Mouse (Mus musculus): ENCODE data around the gene Akap12.
A peak's percentile ranks its signal among the peaks of the same experiment; 100 is the strongest.

The Akap12 gene

GRCm38 (mm10) chr10:4285752-4286151 lies 19.6 kb downstream of the Akap12 start:
- DNase-seq, result peak; percentile 40

- DNase-seq, result peak; percentile 23
These were observed 23.0 kb downstream of the Akap12 start for GRCm38 (mm10) chr10:4289171-4289570.

- DNase-seq, result no peak
These were observed 23.5 kb downstream of the Akap12 start for GRCm38 (mm10) chr10:4289636-4290035.

- no peak for DNase-seq
These were observed 24.0 kb downstream of the Akap12 start for GRCm38 (mm10) chr10:4290145-4290544.

GRCm38 (mm10) chr10:4290561-4290960 lies 24.4 kb downstream of the Akap12 start:
- DNase-seq, result no peak

- no peak for DNase-seq
These were observed 27.2 kb downstream of the Akap12 start for GRCm38 (mm10) chr10:4293418-4293817.

- no peak for DNase-seq
These were observed 37.4 kb downstream of the Akap12 start for GRCm38 (mm10) chr10:4303558-4303957.

GRCm38 (mm10) chr10:4323885-4324284 lies 57.7 kb downstream of the Akap12 start:
- no peak for DNase-seq

- DNase-seq, result peak; percentile 48
These were observed 59.4 kb downstream of the Akap12 start for GRCm38 (mm10) chr10:4325562-4325961.

- DNase-seq, result no peak
These were observed 61.5 kb downstream of the Akap12 start for GRCm38 (mm10) chr10:4327716-4328115.

GRCm38 (mm10) chr10:4332228-4332979 lies 66.2 kb downstream of the Akap12 start:
- no peak for DNase-seq

- DNase-seq, result peak; percentile 77
These were observed 67.1 kb downstream of the Akap12 start for GRCm38 (mm10) chr10:4333319-4333718.

GRCm38 (mm10) chr10:4334039-4334683 lies 68.0 kb downstream of the Akap12 start:
- DNase-seq, result peak; percentile 95

- peak; percentile 78 for DNase-seq
These were observed 72.8 kb downstream of the Akap12 start for GRCm38 (mm10) chr10:4338863-4339461.

GRCm38 (mm10) chr10:4341430-4341829 lies 75.2 kb downstream of the Akap12 start:
- peak; percentile 71 for DNase-seq

GRCm38 (mm10) chr10:4346489-4347135 lies 80.4 kb downstream of the Akap12 start:
- DNase-seq, result peak; percentile 96

- no peak for DNase-seq
These were observed 80.9 kb downstream of the Akap12 start for GRCm38 (mm10) chr10:4347136-4347492.

- no peak for DNase-seq
These were observed 81.4 kb downstream of the Akap12 start for GRCm38 (mm10) chr10:4347591-4347990.

- no peak for DNase-seq
These were observed 88.4 kb downstream of the Akap12 start for GRCm38 (mm10) chr10:4354371-4355260.

GRCm38 (mm10) chr10:4355882-4356451 lies 89.8 kb downstream of the Akap12 start:
- no peak for DNase-seq

GRCm38 (mm10) chr10:4356640-4357039 lies 90.5 kb downstream of the Akap12 start:
- peak; percentile 5 for DNase-seq

GRCm38 (mm10) chr10:4357435-4357834 lies 91.3 kb downstream of the Akap12 start:
- peak; percentile 3 for DNase-seq

Measured in kidney, postnatal 10 days (tissue).